Mouse (Mus musculus): ENCODE measurements at regions not wholly inside any gene's neighbourhood (a gene's known extent, or its start where the extent isn't known, plus 50 kb on each side); places are given as distances from the start of the nearest gene placed in this dataset.
A peak's percentile ranks its signal among the peaks of the same experiment; 100 is the strongest.
"Not testable (repeated sequence)": the region's sequence is repeated elsewhere in the genome, so short reads cannot be mapped to it uniquely, and the experiment has no call there.

DNA sequence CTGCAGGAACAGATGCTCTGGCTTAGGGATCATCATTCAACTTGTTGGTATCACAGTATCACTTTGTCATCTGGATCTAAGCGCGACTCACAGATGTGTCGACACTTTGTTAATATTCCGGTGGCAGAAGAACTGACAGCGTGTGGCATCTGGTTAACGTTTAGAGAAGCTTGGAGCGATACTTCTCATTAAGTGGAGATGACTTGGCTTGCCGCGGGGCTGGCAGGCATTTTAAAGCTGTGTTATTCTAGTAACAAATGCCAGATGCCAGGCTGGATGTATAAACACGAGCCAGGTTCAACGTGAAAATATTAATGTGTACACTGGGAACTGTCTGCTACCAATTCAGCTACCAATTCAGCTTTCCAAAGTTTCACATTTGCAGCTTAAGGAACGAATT, 430.3 kb upstream of the Dab2 start:
- no peak for DNase-seq

DNA sequence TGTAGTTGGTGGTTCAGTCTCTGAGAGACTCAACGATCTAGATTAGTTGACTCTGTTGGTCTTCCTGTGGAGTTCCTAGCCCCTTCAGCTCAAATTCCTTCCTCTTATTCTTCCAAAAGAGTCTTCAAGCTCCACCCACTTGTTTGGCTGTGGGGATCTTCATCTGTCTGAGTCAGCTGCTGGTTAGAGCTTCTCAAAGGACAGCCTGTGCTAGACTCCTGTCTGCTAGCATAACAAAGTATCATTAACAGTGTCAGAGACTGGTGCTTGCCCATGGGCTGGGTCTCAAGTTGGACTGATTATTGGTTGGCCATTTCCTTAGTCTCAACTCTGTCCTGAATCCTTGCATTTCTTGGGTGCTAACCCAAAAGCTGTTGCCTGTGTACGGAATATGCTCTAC, 429.7 kb upstream of the Dab2 start:
- no peak for DNase-seq

DNA sequence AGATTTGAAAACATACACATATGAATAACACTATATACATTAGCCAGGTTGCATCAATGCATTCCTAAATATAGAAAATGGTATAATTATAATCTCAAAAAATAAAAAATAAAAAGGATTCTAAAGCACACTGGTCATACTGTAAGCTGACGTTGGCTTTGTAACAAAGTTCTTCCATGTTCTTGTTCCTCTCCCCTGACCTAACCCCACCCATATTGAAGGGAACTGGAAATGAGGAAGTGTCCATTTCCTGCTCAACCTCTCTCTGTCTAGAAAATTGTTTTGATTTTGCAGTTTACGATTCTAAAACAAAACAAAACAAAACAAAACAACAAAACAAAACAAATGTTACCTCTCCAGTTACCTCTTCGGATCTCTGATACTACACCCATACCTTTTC, 427.5 kb upstream of the Dab2 start:
- DNase-seq, result no peak

DNA sequence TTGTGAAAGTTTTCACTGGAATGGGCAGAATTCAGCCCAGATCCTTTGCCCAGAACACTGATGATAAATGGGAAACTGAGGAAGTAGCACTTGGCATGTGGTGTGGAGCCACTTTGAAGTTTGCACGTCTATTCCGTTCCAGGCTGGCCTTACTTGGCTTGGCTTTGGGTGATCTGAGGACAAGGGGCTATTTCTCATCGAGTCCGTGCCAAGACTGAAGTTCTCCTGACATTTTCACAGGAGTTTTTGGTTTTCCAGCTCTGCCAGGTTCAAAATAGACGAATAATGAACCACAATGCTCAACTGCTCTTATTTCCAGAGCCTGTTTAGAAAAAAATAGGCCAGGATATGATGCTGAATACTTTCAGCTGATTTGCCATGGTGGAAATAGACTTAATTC, 421.8 kb upstream of the Dab2 start:
- DNase-seq, result no peak

DNA sequence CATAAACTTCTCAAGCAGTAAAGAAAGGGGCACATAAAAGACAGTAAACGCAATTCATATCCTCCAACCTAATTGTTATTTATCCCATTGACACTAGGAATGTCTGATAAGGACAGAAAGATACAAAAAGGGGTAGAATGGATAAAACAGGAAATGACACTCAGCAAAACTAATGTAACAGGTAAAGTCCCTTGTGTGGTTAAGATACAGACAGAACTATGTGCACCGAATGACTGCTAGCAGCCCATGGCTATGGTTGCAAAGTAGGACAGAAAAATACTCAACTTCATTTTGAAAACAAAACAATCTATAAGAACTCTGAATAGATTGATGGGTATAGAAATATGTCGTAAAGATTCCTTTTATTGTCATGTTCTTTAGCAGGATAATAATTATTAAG, 408.4 kb upstream of the Dab2 start:
- DNase-seq, result no peak

DNA sequence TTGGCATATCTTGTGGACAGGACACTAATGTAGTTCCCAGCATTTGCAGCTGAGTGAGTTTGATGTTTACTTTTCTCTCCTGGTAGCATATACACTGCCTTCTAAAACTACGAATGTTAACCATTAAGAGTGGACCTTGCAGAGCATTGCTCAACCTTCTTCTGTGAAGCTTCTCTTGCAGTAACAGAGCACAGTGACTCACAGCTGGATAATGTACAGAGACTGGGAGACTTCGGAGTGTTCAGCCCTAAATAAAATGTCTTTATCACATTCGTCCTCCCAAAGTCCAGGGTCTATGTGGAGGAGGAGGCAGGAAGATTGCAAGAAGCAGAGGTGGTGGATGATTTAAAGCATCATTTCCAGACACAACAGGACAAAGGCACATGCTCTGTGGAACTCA, 407.6 kb upstream of the Dab2 start:
- DNase-seq, result no peak

DNA sequence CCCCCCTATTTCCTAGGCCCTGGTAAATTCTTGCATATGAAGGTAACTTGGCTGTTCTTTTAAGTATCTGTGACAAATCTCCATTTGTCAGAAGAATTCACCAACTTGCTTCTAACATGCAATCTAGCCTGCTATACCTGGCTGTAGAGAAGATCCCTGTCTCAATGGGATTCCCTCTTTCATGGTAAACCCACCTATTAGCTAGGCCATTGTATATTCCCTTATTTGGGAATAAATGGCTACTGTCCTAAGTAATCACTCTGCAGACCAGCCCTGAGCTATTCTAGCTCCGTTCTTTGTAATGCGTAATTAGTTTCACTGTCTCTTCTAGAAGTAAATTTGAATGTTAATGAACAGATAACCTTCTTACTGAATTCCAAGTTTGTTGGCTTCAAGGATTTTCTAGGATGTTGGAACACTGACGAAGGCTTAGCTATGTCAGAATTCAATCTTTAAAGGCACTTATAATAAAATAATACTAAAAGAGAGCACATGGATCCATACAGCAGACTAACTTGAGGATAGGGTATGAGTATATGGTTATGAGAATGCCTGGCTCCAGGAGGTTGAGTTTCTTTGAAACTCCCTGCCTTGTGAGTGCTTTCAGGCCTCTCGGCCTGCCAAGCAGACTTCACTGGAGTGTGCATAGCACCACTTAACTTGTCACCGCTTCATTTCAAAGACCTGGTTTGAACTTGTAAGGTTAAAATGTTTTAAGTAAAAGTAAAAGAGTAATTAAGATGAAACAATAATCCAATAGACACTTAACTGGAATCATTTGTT, 403.7 kb upstream of the Dab2 start:
- not testable (repeated sequence) for DNase-seq

DNA sequence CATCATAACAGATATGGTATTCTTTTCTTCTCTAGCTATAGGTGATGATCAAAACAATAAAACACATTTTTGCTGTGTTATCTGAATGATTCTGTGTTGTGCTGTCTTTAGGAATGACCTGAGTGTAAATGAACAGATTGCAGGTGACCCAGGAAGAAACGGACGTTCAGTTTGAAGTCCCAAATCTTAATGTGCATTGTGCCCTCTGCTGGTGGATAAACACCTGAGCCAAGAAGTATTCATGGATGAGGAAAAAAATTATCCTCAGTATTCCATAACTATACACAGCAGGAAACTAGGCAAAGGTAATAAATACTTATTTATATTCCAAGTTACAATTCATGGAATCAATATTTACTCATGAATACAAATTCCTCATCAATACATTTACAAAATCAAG, 384.3 kb upstream of the Dab2 start:
- DNase-seq, result peak; percentile 1

DNA sequence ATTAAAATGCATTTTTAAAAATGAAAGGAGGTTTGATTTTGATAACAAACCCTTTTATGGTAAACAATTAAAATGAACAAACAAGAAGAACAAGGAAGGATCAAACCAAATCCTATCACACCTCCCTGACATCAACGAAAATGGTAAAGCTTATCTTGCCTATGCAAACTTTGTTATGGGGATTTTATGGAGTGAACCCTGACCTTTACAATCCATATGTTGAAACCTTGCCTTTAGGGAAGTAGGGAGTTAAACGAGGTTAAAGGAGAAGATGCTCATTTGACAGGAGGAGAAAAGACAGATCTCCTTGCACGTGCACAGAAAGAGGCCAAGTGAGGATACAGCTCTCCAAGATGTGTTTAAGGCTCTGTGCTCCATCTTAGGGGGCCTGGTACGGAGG, 379.5 kb upstream of the Dab2 start:
- no peak for DNase-seq

DNA sequence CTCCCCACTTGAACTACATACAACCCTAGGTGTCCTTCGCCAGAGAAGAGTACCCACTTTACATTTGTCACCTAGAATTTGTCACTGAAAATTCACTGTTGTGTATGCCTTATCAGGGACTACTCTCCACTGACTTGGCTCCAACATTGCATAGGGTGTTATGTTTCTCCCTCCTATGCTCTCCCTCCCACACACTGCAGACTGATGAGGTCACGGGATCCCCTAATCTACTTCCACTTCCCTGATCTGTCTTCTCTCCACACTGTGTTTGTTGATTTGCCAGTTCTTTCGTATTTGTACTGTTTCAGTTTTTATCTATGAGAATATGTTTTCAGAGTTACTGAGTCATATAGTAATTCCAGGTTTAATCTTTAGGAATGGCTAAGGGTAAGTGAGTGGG, 371.8 kb upstream of the Dab2 start:
- DNase-seq, result no peak

DNA sequence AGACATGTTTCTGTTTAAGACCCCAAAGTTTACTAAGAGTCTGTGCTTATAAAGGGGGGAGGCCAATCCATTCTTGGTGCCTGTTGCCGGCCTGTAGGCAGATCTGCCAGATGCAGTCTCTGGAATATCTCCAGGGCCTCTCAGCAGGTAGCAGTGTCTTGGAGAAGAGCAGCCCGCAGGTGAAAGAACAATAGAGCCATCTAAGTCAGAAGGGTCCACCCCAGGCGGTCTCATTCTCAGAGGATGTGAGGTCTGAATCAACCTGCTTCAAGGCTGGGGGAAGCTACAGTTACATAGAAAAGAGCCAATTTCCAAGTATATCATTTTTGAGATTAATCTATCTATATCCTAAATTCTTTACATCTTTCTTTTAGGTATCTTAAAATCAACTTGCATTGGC, 366.0 kb upstream of the Dab2 start:
- no peak for DNase-seq

DNA sequence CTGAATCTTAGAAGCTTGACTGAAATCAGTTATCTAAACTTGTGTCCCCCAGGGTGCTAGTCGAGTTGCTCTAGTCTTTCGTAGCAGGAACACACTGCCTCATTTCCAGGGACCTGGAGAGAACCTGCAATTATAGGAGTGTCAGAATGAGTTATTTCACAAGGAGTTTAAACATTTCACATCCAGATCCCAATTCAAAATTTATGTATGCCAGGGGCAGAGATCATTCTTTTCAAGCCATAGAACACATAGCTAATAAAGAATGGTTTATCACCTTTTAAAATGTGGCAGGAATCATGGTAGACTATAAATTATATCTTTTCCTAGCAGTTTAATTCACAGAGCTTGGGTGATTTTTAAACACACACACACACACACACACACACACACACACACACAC, 358.6 kb upstream of the Dab2 start:
- DNase-seq, result no peak

DNA sequence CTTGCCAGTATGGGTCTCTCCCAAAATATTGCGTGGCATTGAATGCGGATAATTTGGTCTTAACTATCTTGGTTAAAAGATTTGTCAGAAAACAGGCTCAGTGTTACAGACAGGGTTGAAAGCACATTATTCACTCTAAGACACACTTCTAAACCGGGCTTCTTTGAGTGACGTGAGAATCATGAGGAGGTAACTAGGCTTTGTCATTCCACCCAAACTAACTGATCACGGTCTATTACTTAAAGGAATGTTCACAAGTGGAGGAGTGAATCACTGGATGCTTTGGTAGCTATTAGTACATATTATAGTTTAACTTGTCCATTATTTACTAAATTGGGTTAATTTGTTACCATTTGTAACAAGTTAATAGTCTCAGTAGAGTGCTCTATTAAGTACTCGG, 352.9 kb upstream of the Dab2 start:
- DNase-seq, result no peak

DNA sequence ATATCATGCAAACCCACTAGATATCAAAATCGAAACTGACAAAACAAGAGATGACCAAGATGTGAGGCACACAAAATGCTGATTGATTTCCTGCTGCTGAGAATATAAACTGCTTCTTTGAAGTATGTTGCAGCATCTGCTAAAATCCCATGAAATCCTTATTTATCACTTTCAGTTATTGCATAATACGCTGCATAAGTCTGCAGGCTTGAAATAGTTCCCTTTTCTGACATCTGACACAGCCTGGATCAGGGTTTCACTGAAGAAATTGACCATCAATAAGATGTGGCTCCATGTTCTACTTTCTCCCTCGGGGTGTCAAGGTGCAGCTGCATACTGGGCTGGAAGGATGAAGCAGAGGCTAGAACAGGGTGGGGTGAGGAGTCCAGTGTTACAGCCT, 348.7 kb upstream of the Dab2 start:
- DNase-seq, result no peak

DNA sequence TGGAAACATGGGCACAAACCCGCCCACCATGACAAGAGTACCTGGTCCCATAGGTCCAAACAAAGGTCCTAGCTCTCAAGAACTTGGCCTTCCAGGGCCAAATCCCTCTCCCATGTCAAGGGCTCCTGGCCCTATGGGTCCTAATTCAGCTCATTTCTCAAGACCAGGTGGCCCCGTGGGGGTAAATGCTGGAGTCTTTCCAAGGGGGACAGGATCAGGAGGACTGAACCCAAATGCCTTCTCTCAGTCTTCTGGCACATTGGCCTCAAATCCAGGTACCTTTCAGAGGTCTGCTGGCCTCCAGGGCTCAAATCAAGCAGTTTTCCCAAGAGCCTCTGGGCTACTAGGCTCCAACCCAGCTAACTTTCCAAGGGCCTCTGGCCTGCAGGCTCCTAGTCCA, 347.9 kb upstream of the Dab2 start:
- DNase-seq, result peak; percentile 4

DNA sequence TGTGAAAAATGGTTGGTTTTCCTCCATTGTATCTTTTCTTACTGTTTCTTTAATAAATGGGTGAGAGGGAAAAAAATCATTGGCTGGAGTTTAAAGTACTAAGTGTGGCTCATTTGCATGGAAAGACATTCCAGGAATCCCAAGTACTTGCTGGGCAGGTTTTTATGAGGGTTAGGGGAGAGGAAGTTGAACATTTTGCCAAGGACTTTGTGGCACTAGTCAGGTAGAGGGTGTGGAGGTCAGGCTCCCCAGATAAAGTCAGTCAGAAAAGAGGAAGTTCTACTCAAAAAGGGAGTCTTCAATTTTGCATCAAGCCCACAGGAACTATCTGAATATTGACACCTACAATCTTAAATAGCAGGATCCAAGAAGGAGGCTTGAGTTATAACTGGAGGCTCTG, 346.5 kb upstream of the Dab2 start:
- DNase-seq, result no peak

DNA sequence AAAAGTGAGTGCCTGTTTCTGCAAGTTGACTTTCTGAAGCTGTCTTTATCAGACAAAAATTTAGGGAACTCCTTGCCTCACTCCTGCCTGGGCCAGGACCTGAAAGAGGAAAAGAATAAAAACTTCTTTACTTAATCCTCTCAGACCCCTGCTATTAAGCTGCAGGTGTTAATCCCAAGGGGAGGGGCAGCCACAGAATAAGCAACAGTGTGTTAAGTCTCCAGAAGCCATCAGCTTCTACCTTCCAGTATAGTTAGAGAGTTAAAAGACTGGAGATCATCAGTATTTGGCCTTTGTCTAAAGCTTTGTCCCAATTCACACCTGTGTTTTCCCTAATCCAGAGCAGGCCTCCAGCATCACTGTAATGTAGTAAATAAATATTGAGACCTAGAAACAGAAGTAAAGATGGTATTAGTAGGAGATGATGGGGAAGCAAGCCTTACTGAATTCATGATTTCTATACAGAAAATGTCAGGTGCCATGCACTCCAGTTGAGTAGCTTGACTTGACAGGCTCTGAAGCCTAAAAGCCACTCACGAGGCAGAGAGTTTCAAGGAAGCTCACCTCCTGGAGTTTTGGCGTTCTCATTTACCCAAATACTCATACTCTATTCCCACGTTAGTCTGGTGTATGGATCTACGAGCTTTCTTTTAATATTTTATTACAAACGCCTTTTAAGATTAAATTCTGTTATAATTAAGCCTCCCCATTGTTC, 308.1 kb upstream of the Dab2 start:
- DNase-seq, result no peak

DNA sequence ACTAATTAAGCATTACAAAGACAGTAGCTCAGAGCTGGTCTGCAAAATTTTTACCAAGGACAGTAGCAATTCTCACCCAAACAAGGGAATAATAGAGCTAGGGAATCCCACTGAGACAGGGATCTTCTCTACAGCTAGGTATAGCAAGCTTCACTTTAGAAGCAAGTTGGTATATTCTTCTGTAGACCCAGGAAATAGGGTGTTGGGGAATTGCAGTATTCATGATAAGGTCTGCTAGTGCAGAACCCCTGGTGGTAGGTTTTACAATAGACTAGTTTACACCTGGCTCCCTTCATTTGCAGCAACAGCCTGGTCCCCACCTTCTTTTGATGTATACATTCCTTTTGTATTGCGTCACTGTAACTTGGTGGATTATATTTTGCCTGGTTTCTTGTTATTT, 307.4 kb upstream of the Dab2 start:
- DNase-seq, result not testable (repeated sequence)

DNA sequence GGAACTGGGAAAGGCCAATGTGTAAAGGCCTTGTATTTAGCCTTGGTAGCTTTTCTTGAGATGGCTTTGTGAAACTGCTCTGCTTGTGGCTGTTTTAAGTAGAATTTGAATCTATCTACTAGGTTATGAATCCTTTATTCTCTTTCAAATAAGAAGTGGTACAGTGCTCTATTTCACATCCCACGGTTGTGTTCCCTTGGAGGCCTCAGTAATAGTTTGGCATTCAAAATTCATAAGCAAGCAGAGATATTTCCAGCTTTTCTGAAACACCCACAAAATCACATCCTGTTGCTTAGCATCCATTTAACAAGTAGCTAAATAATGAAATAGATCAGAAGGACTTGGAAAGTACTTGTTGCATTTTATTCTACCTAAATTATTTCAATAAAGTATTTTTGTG, 298.8 kb upstream of the Dab2 start:
- no peak for DNase-seq

DNA sequence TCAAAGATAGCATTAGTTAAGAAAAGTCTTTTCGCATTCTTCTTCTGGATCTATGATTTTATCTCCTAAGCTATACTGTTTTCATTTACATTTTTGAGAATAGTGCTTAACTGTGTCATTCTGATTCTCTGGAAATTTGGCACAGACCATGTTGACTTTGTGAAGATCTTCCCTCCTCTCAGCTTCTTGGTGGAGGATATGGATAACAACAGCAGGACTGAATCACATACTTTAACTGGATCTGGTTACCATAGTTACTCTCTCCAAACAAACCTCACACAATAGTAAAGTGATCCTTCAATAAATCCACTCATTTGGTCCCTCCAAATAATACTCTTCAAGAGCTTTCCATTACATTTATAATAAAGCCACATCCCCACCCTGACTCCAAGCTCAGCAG, 298.2 kb upstream of the Dab2 start:
- no peak for DNase-seq

DNA sequence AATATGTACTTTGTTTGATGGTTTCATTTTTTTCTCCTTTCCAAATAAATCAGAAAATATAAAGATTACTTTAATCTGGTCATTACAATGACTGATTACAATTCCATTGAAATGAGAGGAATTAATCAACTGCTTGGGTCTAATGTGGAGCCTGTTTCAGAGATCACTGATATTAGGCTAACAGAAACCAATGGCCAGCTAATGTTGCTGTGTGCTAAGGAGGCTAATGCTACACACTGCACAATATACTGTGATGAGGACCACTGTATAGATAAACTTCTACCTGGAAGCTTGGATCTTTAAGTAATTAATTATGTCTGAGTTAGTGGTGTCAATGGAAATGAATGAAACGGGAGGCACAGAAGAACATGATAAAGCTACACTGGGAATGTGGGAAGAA, 284.6 kb upstream of the Dab2 start:
- DNase-seq, result no peak

DNA sequence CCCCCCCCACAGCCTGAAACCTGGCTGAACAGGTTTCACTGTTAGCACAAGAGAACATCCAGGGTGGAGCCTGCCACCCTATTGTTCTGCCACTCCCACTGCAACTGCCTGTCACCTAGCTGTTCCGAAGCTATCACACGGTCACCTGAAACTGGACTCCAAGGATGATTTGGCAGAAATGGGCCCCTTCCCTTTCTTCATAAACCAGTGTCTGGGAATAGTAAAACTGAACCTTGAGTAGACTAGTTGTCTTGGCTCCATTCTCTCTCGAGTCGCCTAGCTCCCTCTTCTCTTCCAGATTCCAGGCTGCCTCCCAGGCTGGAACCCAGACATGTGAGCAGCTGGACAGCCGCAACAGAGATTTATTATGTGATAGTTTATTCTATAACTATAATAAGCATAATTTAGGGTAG, 282.9 kb upstream of the Dab2 start:
- DNase-seq, result no peak

DNA sequence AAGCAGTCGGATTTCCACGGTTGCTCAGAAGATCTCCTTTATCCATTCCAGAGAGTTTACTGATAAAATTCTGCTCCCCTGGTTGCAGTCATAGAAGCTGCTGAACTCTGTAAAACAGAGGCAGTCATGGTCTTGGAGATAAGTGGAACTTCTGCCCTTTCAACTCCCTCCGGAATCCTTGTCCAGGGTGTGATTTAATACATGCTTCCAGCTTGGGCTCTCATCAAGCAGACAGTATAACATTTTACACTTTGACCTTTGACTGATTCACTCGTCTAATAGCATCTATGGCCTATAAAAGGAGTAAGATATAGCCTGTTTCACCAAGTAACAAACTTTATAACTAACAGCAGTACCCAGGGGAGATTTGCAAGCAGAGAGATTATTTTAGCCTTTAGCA, 274.0 kb upstream of the Dab2 start:
- DNase-seq, result no peak

DNA sequence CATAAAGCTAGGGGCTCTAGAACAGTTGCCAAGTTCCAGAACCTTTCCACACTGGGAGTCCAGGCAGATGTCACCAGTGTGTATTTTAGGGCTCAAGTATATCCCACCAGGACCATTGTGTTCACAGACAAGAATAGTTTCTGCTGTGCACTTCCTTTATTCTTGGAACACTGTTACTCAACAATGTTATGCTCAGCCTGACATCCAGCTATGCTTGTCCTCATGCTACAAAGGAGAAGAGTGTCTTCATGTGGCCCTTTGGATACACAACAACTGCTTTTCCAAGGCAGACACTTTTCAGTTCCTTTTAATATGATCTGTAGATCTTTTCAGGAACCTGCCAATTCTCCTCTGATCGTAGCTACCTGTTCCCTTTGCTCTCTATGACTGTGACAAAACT, 270.4 kb upstream of the Dab2 start:
- DNase-seq, result no peak

DNA sequence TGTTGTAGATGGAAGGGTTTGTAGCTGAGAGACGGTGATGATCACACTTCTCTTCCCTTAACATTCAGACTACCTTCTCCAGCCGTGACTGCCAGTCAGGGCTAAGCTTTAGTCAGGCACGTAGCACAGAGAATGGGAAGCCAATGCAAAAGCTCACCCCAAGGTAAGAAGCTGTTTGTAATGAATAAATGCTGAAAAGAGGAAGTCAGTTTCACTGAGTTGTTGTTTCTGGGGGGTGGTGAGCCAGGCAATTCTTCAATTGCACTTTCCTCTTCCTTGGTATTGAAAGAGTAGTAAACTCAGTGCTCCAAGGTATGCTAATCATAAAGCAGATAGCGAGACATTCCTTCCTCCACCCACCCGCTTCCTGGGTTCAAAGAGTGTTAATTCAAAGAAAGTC, 269.2 kb upstream of the Dab2 start:
- DNase-seq, result no peak

Measured in adrenal gland, adult 8-10 months (tissue).